Mouse (Mus musculus) limb, embryonic 15.5 days (tissue): ENCODE results near the gene Whrn. TPM values are rescaled to one million over a fixed set of nuclear protein-coding genes. Genes with fewer than 3 reads are reported as not detected.

ENCODE experiments used
- ATAC-seq: fragments of 200-750 bp; cut with Nextera tagmentation; 2 replicates; pipeline ENCODE4 v1.8.0; 2017; ENCODE audit warnings: low read depth, moderate TSS enrichment; ENCODE audit not compliant: insufficient number of reproducible peaks, low FRiP score, low TSS enrichment
- H3K27ac ChIP-seq: fragments of 300-500 bp; sonication (generic); 2 replicates; pipeline ENCODE4 v1.5.1; 2015; ENCODE audit warnings: moderate library complexity, mild to moderate bottlenecking, inconsistent platforms
- H3K27me3 ChIP-seq: fragments of 300-500 bp; sonication (generic); 2 replicates; pipeline ENCODE4 v1.6.1; 2015; ENCODE audit warnings: inconsistent platforms
- H3K36me3 ChIP-seq: fragments of 300-500 bp; sonication (generic); 2 replicates; pipeline ENCODE4 v1.6.1; 2015; ENCODE audit warnings: inconsistent platforms
- H3K4me1 ChIP-seq: fragments of 300-500 bp; sonication (generic); 2 replicates; pipeline ENCODE4 v1.6.1; 2015; ENCODE audit warnings: inconsistent platforms
- H3K4me2 ChIP-seq: fragments of 300-500 bp; sonication (generic); 2 replicates; pipeline ENCODE4 v1.6.1; 2015; ENCODE audit warnings: mild to moderate bottlenecking, inconsistent platforms
- H3K4me3 ChIP-seq: fragments of 300-500 bp; sonication (generic); 2 replicates; pipeline ENCODE4 v1.5.1; 2015; ENCODE audit warnings: mild to moderate bottlenecking, inconsistent platforms
- H3K9ac ChIP-seq: fragments of 300-500 bp; sonication (generic); 2 replicates; pipeline ENCODE4 v1.6.1; 2015; ENCODE audit warnings: inconsistent platforms
- H3K9me3 ChIP-seq: fragments of 300-500 bp; sonication (generic); 2 replicates; pipeline ENCODE4 v1.6.1; 2016; ENCODE audit warnings: inconsistent platforms
- WGBS: fragments of 180-500 bp; shearing (Covaris S2); methylation state at CpG from one replicate; pipeline ENCODE4 v1.1.7; 2015; 5-methylcytosine and 5-hydroxymethylcytosine counted together
- polyA plus RNA-seq: library from polyadenylated mRNA; unstranded; fragments of >200 nt; fragmentation: Nextera tagmentation; extraction: Ambion mirVana; gene quantifications from 2 replicates; pipeline ENCODE4 v1.2.1, GENCODE M21; 2015

Gene Whrn
- polyA plus RNA-seq, 1 experiment from 2014 or later = 4.8 TPM

DNA sequence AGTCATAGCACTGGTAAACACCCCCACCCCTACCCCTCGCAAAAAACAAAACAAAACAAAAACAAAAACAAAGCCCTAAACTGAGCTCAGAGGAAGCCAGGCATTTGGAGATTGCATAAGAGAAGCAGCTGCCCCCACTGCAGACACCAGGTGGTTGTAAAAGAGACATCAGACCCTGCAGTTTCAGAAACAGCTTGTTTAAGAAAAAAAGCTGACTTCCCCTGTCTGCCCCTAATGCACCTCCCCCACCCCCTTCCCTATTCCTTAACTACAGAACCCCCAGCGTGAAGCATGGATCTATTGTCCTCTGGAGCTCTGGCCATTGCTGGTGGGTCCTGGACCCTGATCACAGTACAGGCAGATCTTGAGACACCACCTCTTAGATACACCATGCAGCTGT lies 21.4 kb downstream of the Whrn start:
- H3K9me3 ChIP-seq = no peaks in the 10 kb centered on the region
- whole genome bisulfite sequencing = 21% methylated on average over 2 of the region's 2 CpGs
- no peak overlapping the region for H3K27ac ChIP-seq
- no peak overlapping the region for H3K9ac ChIP-seq
- H3K4me1 ChIP-seq = no peaks in the 10 kb centered on the region
- H3K27me3 ChIP-seq = no peaks in the 10 kb centered on the region
- no peak overlapping the region for H3K4me3 ChIP-seq
- H3K4me2 ChIP-seq = no peak overlapping the region
- no peak for ATAC-seq
- H3K36me3 ChIP-seq = peaks cover 7% of the 10 kb centered on the region; the same call in 1 of the 2 replicates

DNA sequence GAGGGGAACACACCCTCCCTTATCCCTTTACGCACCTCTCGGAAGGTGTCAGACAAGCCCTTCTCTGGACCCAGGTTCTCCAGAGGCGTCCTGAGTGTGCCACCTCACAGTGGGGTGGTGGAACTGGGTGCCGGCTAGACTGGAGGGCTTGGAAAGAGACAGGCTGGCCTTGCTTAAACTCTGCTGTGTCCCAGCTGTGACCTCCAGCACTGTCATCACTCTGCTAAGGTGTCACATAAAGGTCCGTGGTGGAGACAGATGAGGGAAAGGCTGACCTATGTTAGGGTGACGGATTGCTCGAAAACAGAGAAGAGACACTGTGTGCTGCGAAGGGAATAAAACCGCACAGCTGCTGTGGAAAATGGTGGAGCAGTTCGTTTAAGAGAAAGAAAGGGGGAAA lies 28.5 kb downstream of the Whrn start:
- H3K9ac ChIP-seq = no peak overlapping the region
- peaks cover 7% of the 10 kb centered on the region; the same call in 1 of the 2 replicates for H3K36me3 ChIP-seq
- no peaks in the 10 kb centered on the region for H3K4me1 ChIP-seq
- H3K9me3 ChIP-seq = no peaks in the 10 kb centered on the region
- no peak overlapping the region for H3K4me2 ChIP-seq
- no peak overlapping the region for H3K4me3 ChIP-seq
- ATAC-seq = no peak
- WGBS = 50% methylated on average over 10 of the region's 10 CpGs
- H3K27me3 ChIP-seq = no peaks in the 10 kb centered on the region
- no peak overlapping the region for H3K27ac ChIP-seq

- no peak for ATAC-seq
- Histone ChIP-seq H3K36me3 (peaks cover 4% of the 10 kb centered on the region; the same call in 1 of the 2 replicates), H3K27me3 (no peaks in the 10 kb centered on the region), H3K9me3 (no peaks in the 10 kb centered on the region), H3K9ac (no peak overlapping the region), H3K4me1 (no peaks in the 10 kb centered on the region), H3K4me3 (no peak overlapping the region), H3K27ac (no peak overlapping the region), H3K4me2 (no peak overlapping the region)
- WGBS = 83% methylated on average over 6 of the region's 6 CpGs
Measured at GRCm38 (mm10) chr4:63466192-63466591, 29.6 kb downstream of the Whrn start.

DNA sequence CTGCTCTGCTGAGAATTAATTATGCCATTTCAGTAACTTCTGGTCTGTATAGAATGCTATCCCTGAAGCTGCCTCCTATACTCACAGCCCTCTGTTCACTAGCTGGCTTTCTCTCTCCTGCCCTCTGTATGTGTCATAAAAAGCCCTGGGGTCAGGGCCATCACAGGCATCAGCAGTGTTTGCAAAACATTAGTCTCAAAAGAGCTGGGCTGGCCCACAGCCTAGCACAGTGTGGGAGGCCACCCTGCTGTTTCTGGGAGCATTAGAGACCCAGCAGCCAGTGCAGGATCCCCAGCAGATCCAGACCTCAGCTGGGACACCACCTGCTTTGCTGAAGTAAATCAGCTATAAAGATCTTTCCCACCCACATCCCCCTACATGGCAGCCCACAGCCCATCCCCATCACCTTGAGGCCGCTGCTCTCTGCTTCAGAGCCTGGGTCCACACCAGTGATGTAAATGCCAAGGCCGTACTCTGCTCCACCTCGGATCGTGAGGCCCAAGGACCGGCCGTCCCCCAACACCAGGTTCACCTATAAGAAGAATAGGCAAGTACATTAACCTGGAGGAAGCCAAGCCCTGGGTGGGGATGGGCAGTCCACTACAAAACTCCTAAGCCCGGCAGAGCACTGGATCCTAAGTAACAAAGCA lies 34.8 kb downstream of the Whrn start:
- H3K4me3 ChIP-seq = no peak overlapping the region
- H3K9me3 ChIP-seq = no peaks in the 10 kb centered on the region
- H3K27me3 ChIP-seq = no peaks in the 10 kb centered on the region
- peaks cover 25% of the 10 kb centered on the region for H3K4me1 ChIP-seq
- 76% methylated on average over 7 of the region's 7 CpGs for WGBS
- no peak overlapping the region for H3K9ac ChIP-seq
- no peak for ATAC-seq
- H3K4me2 ChIP-seq = no peak overlapping the region
- H3K27ac ChIP-seq = no peak overlapping the region
- H3K36me3 ChIP-seq = no peaks in the 10 kb centered on the region

DNA sequence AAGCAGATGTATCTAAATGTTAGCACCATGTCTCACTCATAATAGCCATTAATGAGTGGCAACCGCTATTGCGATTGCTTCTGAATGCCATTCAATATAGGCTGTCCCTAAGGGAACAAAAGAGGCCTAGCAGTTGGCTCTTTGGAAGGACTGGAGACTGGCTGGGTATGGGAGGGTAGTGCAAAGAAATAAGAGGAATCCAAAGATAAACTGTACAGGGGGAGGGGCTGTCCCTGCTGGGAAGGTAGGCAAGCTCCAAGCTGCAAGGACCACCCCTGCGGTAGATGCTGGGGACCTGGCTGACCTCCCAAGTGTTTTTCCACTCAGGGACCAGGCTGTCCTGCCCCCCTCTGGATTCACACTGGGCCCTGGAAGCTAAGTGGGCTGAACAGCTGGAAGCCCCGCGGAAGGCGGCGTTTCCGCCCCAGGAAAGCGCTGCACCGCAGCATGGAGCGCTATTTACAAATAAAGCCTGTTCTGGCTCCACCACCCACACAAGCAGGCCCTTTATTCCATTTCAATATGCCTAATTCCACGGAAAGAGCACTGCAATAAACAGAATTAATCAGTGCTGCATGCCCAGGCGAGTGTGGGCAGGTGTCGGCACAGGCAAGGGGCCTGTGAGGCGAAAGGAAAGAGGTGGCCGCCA lies 36.5 kb downstream of the Whrn start:
- Histone ChIP-seq H3K27ac (peak overlapping the region; percentile 40), H3K4me1 (peaks cover 30% of the 10 kb centered on the region), H3K36me3 (no peaks in the 10 kb centered on the region), H3K9me3 (no peaks in the 10 kb centered on the region), H3K27me3 (no peaks in the 10 kb centered on the region), H3K9ac (no peak overlapping the region), H3K4me3 (no peak overlapping the region), H3K4me2 (peak overlapping the region; percentile 2; the same call in 1 of the 2 replicates)
- WGBS = 21% methylated on average over 16 of the region's 16 CpGs
- no peak; the same call in 1 of the 2 replicates for ATAC-seq

GRCm38 (mm10) chr4:63456547-63456946 lies 39.2 kb downstream of the Whrn start:
- H3K4me2 ChIP-seq = no peak overlapping the region
- no peaks in the 10 kb centered on the region for H3K9me3 ChIP-seq
- ATAC-seq = no peak
- no peaks in the 10 kb centered on the region for H3K36me3 ChIP-seq
- no peaks in the 10 kb centered on the region for H3K27me3 ChIP-seq
- H3K4me1 ChIP-seq = peaks cover 35% of the 10 kb centered on the region
- H3K27ac ChIP-seq = no peak overlapping the region
- no peak overlapping the region for H3K9ac ChIP-seq
- H3K4me3 ChIP-seq = no peak overlapping the region
- 42% methylated on average over 5 of the region's 5 CpGs for WGBS

- Histone ChIP-seq H3K4me3 (no peak overlapping the region), H3K4me1 (peaks cover 25% of the 10 kb centered on the region), H3K9ac (no peak overlapping the region), H3K27me3 (no peaks in the 10 kb centered on the region), H3K4me2 (no peak overlapping the region), H3K36me3 (peaks cover 6% of the 10 kb centered on the region; the same call in 1 of the 2 replicates), H3K27ac (no peak overlapping the region), H3K9me3 (no peaks in the 10 kb centered on the region)
- ATAC-seq = no peak
- WGBS = 70% methylated on average over 6 of the region's 6 CpGs
Measured at GRCm38 (mm10) chr4:63453939-63454513, 41.8 kb downstream of the Whrn start.

DNA sequence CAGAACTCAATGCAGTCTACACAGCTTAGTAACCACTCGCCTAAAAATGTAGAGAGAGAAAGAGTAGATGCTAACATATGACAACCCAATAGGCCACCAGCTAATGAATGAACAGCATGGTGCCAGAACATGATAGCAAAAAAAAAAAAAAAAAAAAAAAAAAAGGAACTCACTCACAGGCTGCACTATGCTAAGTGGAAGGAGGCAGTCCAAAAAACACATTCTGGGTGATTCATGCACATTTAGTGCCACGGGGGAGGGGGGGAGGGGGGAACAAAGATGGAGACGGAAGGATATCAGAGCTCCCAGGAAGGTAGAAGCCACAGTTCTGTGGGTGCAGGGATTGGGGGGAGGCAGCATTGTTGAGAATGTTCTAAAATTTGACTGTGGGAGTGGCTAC lies 43.2 kb downstream of the Whrn start:
- H3K9me3 ChIP-seq = no peaks in the 10 kb centered on the region
- peaks cover 6% of the 10 kb centered on the region; the same call in 1 of the 2 replicates for H3K36me3 ChIP-seq
- H3K27ac ChIP-seq = no peak overlapping the region
- H3K4me2 ChIP-seq = no peak overlapping the region
- no peak overlapping the region for H3K4me3 ChIP-seq
- no peaks in the 10 kb centered on the region for H3K27me3 ChIP-seq
- ATAC-seq = no peak
- no peak overlapping the region for H3K9ac ChIP-seq
- 64% methylated on average over 3 of the region's 3 CpGs for WGBS
- peaks cover 23% of the 10 kb centered on the region for H3K4me1 ChIP-seq

GRCm38 (mm10) chr4:63450551-63450950 lies 45.2 kb downstream of the Whrn start:
- Histone ChIP-seq H3K4me2 (no peak overlapping the region), H3K4me3 (no peak overlapping the region), H3K27me3 (no peaks in the 10 kb centered on the region), H3K36me3 (peaks cover 6% of the 10 kb centered on the region; the same call in 1 of the 2 replicates), H3K9ac (no peak overlapping the region), H3K4me1 (peaks cover 8% of the 10 kb centered on the region; the same call in 1 of the 2 replicates), H3K9me3 (no peaks in the 10 kb centered on the region), H3K27ac (no peak overlapping the region)
- ATAC-seq = no peak
- 85% methylated on average over 5 of the region's 5 CpGs for WGBS

- Histone ChIP-seq H3K4me1 (peaks cover 8% of the 10 kb centered on the region; the same call in 1 of the 2 replicates), H3K27me3 (no peaks in the 10 kb centered on the region), H3K9ac (no peak overlapping the region), H3K4me2 (no peak overlapping the region), H3K27ac (no peak overlapping the region), H3K36me3 (peaks cover 4% of the 10 kb centered on the region; the same call in 1 of the 2 replicates), H3K9me3 (no peaks in the 10 kb centered on the region), H3K4me3 (no peak overlapping the region)
- no peak for ATAC-seq
- 70% methylated on average over 10 of the region's 10 CpGs for WGBS
Measured at GRCm38 (mm10) chr4:63444362-63445066, 51.3 kb downstream of the Whrn start.

GRCm38 (mm10) chr4:63443101-63443500 lies 52.7 kb downstream of the Whrn start:
- no peak overlapping the region for H3K4me3 ChIP-seq
- H3K27me3 ChIP-seq = no peaks in the 10 kb centered on the region
- no peak for ATAC-seq
- H3K4me2 ChIP-seq = no peak overlapping the region
- peaks cover 11% of the 10 kb centered on the region for H3K4me1 ChIP-seq
- H3K36me3 ChIP-seq = no peaks in the 10 kb centered on the region
- H3K27ac ChIP-seq = no peak overlapping the region
- H3K9me3 ChIP-seq = 0 out of 2 replicates have a peak, but pooled peaks cover 4% of the 10 kb centered on the region
- no peak overlapping the region for H3K9ac ChIP-seq
- 93% methylated on average over 2 of the region's 2 CpGs for WGBS
